Mouse (Mus musculus) retina, postnatal 1 day (tissue): Measurements from ENCODE around the gene Fer1l4.
A peak's percentile ranks its signal among the peaks of the same experiment; 100 is the strongest.

Experiments
- DNase-seq: peaks from one replicate; pipeline ENCODE4 v3.0.0-alpha.2; 2012

The Fer1l4 gene

DNA sequence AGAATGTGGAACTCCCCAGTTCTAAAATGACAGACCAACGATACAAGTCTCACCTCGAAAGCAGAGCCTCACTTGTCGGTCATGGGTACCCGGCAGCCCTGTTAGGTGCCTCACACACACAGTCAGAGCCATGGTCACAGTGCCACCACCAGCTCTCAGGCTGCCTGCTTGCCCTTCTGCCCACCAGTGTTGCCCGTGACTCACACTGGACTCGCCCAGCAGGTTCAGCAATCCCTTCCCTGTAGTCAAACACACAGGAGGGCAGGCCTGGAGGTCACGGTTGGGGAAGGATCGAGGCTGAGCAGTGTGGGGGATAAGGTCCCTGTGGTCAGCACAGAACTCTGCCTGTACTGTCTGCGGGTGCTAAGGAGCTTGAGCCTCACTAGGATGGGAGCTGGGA lies at the start of gene Fer1l4:
Fer1l4 (minus strand) TSS at position 132 of the 400 bp plus-strand sequence.
- DNase-seq = no peak

DNA sequence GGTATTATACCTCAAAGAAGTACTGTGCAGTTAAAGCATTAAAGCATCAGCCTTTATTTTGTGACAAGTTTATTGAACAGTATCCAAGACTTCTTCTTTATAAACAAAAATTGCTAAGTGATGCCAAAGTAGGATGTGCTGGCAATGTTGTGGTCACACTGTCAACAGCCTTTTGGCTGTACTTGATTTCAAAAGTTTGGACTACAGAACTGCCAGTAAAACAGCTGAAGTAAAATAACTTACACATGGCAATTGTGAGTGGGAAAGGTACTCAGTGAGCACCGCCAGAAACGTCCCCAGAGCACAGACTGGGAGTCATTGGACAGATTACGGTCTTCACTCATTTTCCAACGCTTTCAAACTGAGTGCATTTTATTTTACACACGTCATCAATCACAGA lies 39.2 kb upstream of the Fer1l4 start:
- DNase-seq = no peak

GRCm38 (mm10) chr2:156089799-156090198 lies 37.1 kb upstream of the Fer1l4 start:
- DNase-seq = no peak

DNA sequence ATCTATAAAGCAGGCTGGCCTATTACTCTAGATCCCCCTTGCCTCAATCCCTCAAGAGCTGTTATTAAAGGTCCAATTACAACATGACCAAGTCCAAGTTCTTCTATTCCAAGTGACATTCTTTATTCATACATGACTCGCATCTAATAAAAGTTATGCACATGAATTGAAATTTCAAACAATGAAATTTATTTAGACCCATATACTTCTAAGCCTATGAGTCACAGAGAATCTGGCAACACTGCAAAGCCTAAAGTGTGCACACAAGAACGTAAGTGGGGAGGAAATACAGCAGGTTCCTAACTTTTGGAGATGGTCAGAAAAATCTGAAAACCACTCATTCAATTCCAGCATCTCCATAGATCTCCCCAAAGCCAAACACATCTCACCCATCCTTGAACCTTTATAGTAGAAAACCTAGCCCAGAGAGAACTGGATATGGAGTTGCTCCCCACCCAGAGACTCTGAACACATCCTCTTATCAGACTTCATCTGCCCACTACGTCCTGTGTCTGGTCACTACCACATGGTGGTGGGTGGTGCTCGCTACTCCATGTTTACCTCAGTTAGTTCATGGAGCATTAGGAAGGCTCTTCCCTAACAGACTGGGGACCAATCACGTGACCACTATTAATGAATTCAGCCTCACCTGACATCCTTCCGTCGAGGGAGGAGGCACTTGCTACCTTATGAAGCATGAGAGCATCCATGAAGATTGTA lies 34.8 kb upstream of the Fer1l4 start:
- DNase-seq = no peak

DNA sequence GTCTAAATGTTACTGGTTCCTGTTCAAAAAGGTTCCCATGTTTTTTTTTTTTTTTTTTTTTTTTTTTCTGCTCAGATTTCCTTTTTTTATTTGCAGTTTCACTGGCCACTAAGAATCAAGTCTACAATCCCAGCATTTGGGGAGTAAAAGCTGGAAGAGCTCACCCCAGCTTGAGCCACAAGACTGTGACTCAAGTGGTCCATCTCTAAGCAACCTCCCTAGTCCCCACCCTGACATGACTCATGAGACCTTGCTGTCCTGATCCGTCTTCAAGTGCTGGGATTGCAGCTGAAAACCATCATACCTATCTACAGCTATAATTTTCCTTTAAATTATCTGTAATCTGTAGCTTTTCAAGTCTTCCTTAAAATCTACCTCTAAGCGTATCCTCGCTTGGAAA lies 31.8 kb upstream of the Fer1l4 start:
- no peak for DNase-seq

DNA sequence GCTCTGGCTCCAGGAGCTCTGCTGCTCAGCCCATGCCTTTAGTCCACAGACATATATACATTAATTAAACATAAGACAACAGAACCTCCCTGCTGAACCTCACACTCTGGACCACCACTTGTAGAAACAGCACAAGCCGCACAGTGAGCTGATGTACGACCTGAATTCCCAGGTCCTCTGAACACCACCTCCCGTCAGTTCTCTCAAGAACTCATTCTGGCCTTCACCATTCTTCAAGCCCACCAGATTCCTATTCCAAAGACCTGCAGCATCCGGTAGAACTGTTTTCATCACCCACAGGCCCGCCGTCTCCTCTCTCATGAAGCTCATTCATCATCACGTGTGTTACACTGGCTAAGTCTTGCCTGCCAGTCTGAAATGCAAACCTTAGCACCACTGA lies 27.6 kb upstream of the Fer1l4 start:
- no peak for DNase-seq

DNA sequence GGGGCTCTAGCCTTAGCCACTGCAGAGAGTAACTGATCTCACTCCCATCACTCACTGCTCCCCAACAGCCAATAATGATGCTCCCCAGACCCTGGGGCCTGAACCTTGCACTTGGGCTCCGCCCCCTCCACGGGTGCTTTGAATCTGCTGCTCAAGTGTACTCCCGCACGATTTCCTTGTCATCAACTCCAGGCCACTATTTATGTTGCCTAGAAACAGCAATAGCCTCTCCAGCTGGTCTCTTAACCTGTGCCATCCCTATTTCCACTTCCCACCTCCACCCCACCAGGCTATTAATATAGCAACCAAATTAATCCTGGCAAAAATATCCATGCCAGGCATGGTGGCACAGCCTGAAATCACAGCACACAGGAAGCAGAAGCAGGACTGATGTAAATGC lies 26.9 kb upstream of the Fer1l4 start:
- DNase-seq = peak; percentile 8

GRCm38 (mm10) chr2:156079183-156079560 lies 26.4 kb upstream of the Fer1l4 start:
- DNase-seq = no peak

- no peak for DNase-seq
Measured at GRCm38 (mm10) chr2:156078421-156079182, 25.9 kb upstream of the Fer1l4 start.

DNA sequence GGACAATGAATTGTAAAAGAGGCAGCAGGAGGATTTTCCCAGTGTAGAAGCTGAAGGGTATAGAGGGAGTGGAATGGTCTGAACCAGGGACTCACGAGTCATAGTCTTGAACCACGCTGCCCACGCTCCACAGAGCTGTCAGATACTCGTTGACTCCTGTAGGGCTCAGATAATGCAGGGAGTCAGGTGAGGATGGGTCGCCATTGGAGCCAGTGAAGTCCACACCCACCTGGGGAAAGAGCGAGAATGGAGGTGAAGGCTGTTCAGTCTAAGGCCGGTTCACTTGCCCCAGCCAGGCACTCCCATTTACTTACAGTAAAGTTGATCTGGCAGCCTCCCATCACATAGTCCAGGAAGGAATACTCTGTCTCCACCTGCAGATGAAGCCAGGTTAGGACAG lies 24.7 kb upstream of the Fer1l4 start:
- DNase-seq = no peak

GRCm38 (mm10) chr2:156073725-156074124 lies 21.0 kb upstream of the Fer1l4 start:
- DNase-seq = no peak

GRCm38 (mm10) chr2:156071236-156071635 lies 18.5 kb upstream of the Fer1l4 start:
- no peak for DNase-seq

DNA sequence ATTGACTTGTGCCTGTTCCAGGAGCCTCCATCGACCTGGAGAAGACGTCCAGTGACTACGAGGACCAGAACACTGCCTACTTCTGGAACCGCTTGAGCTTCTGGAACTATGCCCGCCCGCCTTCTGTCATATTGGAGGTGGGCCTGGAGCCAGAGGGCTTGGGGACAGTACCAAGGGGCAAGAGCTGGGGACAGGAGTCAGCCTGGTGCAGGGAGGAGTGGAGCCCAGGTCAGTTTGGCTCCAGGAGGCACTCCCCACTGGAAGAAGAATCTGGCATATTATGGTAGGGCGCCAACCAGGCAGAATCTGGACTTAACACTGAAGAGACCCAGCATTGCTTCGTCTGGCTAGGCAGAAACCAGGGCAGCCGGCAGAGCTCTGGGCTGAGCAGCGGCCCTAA lies 15.2 kb upstream of the Fer1l4 start:
- DNase-seq = no peak

DNA sequence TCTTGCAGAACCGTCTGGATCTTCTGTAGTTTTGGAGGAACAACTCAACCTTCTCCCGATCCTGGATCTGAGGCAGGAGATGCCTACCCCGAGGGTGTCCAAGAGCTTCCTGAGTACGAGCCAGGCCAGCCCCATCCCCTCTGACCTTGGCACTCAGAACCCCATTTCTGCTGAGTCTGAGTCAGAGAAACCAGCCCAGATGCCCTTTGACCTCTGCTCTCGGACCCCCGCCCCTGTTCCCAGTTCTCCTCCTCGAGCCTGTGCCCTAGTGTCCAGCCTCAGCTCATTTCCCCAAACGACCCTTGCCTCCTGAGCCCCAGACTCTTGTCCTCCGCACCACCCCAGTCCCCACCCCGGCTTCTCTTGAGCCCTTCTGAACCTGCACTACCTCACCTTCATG lies 13.4 kb upstream of the Fer1l4 start:
- DNase-seq = no peak

- DNase-seq = peak; percentile 84
Measured at GRCm38 (mm10) chr2:156065099-156066041, 12.6 kb upstream of the Fer1l4 start, which contains the start of gene Spag4. Spag4 (plus strand) TSS chr2:156065175.

GRCm38 (mm10) chr2:156047929-156048328 lies 4.8 kb downstream of the Fer1l4 start:
- peak; percentile 6 for DNase-seq

- no peak for DNase-seq
Measured at GRCm38 (mm10) chr2:156042903-156043302, 9.8 kb downstream of the Fer1l4 start.

GRCm38 (mm10) chr2:156039390-156039789 lies 13.4 kb downstream of the Fer1l4 start:
- no peak for DNase-seq

- DNase-seq = peak; percentile 15
Measured at GRCm38 (mm10) chr2:156025482-156025881, 27.3 kb downstream of the Fer1l4 start.

- no peak for DNase-seq
Measured at GRCm38 (mm10) chr2:156021765-156022164, 31.0 kb downstream of the Fer1l4 start.

- DNase-seq = no peak
Measured at GRCm38 (mm10) chr2:156021219-156021618, 31.5 kb downstream of the Fer1l4 start.

DNA sequence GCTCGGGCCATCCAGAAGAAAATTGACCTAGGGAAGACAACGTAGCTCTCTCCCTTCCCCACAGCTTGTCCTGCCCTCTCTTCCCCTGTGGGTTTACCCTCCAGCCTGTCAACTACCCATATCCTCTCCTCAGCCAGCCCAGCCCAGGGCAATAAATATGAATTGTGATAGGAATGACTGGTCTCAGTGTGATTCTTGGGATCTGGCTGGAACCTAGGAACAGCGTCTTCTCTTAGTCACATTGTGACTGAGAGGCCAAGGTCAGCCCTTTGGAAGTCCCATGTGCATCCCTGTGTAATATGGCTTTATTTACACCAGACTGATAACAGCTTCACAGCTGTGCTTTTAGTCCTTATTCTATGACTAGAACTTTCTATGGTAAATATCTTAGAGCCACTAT lies 34.6 kb downstream of the Fer1l4 start:
- no peak for DNase-seq

GRCm38 (mm10) chr2:156007888-156008532 lies 44.7 kb downstream of the Fer1l4 start, which contains the start of the genes 6430550D23Rik and Ergic3:
6430550D23Rik (minus strand) TSS chr2:156007977.
Ergic3 (plus strand) TSS chr2:156008045.
- peak; percentile 98 for DNase-seq
